Mouse (Mus musculus): Measurements from ENCODE around the gene Mvp.

The Mvp gene

GRCm38 (mm10) chr7:126949793-126950646 is 64.4 kb downstream of the Mvp start, which contains the start of gene Sez6l2:
Gene Sez6l2 (plus strand): TSS chr7:126950563.
- under 1% methylated on average over 42 of the region's 42 CpGs for WGBS

- WGBS, result 2% methylated on average over 21 of the region's 21 CpGs
Measured at GRCm38 (mm10) chr7:126949403-126949792, 65.0 kb downstream of the Mvp start, which contains the start of gene Asphd1. Gene Asphd1 (minus strand): TSS chr7:126949582.

- WGBS, result 75% methylated on average over 10 of the region's 10 CpGs
Measured at GRCm38 (mm10) chr7:126948626-126949025, 65.8 kb downstream of the Mvp start.

GRCm38 (mm10) chr7:126946530-126946929 is 67.9 kb downstream of the Mvp start:
- WGBS, result 25% methylated on average over 3 of the region's 3 CpGs

GRCm38 (mm10) chr7:126941801-126942200 is 72.6 kb downstream of the Mvp start:
- 51% methylated on average over 5 of the region's 5 CpGs for WGBS

- WGBS, result 38% methylated on average over 6 of the region's 6 CpGs
Measured at GRCm38 (mm10) chr7:126941171-126941570, 73.2 kb downstream of the Mvp start.
